Mouse (Mus musculus) spleen, adult 2 months (tissue): ENCODE data around the gene Bpifb9a.

ENCODE experiments used
- CTCF ChIP-seq: fragments of 200-500 bp; IDR thresholded peaks from 2 replicates; pipeline ENCODE4 v1.5.1; 2011; ENCODE audit warnings: mild to moderate bottlenecking, inconsistent platforms; ENCODE audit not compliant: insufficient read depth, insufficient read length, insufficient replicate concordance; ENCODE audit errors: extremely low read depth
- POLR2A ChIP-seq: fragments of 200-500 bp; IDR thresholded peaks from 2 replicates; pipeline ENCODE4 v1.6.1; 2011; ENCODE audit warnings: low read depth, low read length, inconsistent platforms

- TF ChIP-seq POLR2A (no peak), CTCF (no peak)
Observed at GRCm38 (mm10) chr2:154243356-154244036, 14.2 kb upstream of the Bpifb9a start.
